Mouse (Mus musculus): Measurements from ENCODE around the gene Wdr64. TPM values are rescaled to one million over a fixed set of nuclear protein-coding genes. Genes with fewer than 3 reads are reported as not detected.
A peak's percentile ranks its signal among the peaks of the same experiment; 100 is the strongest.

Wdr64 gene
- total and polyA plus RNA-seq, 2 experiments from 2014 or later: not detected

DNA sequence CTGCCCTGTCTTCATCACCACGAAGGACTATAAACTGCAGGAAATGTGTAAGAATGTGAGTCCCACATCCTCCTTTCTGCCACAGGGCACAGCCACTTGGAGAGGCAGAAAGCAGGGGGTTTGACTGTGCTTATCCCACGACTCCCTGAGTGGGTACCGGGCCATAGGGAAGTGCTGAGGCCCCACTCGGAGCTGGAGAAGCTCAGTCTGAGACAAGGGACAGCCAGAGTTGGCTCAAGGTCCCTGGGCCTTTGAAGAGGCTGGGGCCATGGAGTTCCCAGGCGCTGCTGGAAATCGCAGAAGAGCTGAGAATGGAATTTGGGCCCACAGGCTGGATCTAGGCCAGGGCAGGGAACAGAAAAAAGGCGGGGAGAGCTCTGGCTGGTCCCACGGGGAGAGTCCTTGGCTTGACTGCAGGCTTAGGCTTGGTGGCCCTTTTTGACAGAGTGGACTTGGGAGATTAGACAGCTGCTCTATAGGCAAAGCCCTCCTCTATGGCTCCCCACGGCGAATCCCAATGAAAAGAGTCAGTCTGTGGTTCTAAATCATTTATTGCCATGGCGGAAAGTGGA is 14.0 kb downstream of the Wdr64 start:
- no peak overlapping the region for H3K4me3 ChIP-seq (ENCODE audit: low read length)
- ATAC-seq (no peak), DNase-seq (ENCODE audit: low spot score) (no peak)
- H3K4me2 ChIP-seq (ENCODE audit: low read depth, low read length): no peak overlapping the region
- no peaks in the 10 kb centered on the region for H3K36me3 ChIP-seq (ENCODE audit: insufficient read depth, low read length)
- TF ChIP-seq CTCF (IDR thresholded peaks at IDR 0.05; ENCODE audit: low read depth): no peak
- H3K27me3 ChIP-seq (ENCODE audit: insufficient read depth, low read length): no peaks in the 10 kb centered on the region
- no peaks in the 10 kb centered on the region for H3K9me3 ChIP-seq (ENCODE audit: low read length)
- WGBS: 68% methylated on average over 11 of the region's 11 CpGs
- no peaks in the 10 kb centered on the region for H3K4me1 ChIP-seq (ENCODE audit: insufficient read depth, low read length)
- no peak overlapping the region for H3K27ac ChIP-seq
- H3K9ac ChIP-seq (replicated peaks; ENCODE audit: low read length): no peak overlapping the region

DNA sequence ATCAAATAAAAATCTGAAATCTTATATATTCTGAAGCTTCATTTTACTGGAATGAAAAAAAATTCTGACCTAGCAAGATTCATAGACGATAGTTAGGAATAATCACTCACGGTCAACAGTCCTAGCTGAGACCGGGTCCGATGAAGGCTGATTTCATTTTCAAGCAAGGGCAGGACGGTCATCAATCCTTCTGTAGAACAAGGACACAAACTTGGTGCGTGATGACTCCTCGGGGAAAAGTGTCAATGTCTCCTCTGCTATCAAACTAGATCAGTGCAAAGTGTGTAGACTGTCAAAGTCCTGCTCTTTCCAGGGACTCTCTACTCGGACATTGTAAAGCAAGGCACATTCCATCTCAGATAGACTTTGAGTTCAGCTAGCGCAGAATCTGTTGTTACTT is 18.4 kb downstream of the Wdr64 start:
- Histone ChIP-seq H3K27ac (no peak overlapping the region), H3K36me3 (ENCODE audit: insufficient read depth, low read length) (no peaks in the 10 kb centered on the region), H3K4me2 (ENCODE audit: low read depth, low read length) (no peak overlapping the region), H3K27me3 (ENCODE audit: insufficient read depth, low read length) (no peaks in the 10 kb centered on the region), H3K4me1 (ENCODE audit: insufficient read depth, low read length) (no peaks in the 10 kb centered on the region), H3K4me3 (ENCODE audit: low read length) (no peak overlapping the region), H3K9ac (replicated peaks; ENCODE audit: low read length) (no peak overlapping the region), H3K9me3 (ENCODE audit: low read length) (no peaks in the 10 kb centered on the region)
- DNase-seq (ENCODE audit: low spot score) (no peak), ATAC-seq (no peak)
- WGBS: 95% methylated on average over 9 of the region's 9 CpGs
- TF ChIP-seq CTCF (IDR thresholded peaks at IDR 0.05; ENCODE audit: low read depth): no peak

DNA sequence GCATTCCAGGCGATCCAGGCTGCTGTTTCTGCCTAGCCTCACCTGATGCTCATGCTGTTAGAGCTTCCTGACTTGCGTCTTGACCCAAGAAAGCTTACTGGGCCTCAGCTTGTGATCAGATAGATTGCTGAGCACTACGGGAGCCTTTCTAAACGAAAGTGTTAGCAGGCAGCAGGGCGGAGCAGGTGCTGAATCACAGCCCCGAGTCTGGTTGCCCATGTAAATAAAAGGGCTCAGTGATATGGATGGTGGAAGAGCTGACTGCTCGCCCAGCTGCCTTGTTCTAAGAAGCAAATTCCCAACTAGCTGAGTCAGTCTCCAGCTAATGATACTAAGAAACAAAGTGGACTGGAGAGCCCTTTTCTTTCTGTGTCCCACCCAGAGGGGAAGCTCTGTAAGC is 27.4 kb downstream of the Wdr64 start:
- 43% methylated on average over 7 of the region's 7 CpGs for WGBS
- Histone ChIP-seq H3K4me3 (ENCODE audit: low read length) (no peak overlapping the region), H3K27ac (no peak overlapping the region), H3K36me3 (ENCODE audit: insufficient read depth, low read length) (no peaks in the 10 kb centered on the region), H3K27me3 (ENCODE audit: insufficient read depth, low read length) (no peaks in the 10 kb centered on the region), H3K4me2 (ENCODE audit: low read depth, low read length) (no peak overlapping the region), H3K9ac (replicated peaks; ENCODE audit: low read length) (no peak overlapping the region), H3K4me1 (ENCODE audit: insufficient read depth, low read length) (0 out of 2 replicates have a peak, but pooled peaks cover 6% of the 10 kb centered on the region), H3K9me3 (ENCODE audit: low read length) (no peaks in the 10 kb centered on the region)
- no peak for TF ChIP-seq CTCF (IDR thresholded peaks at IDR 0.05; ENCODE audit: low read depth)
- no peak for ATAC-seq
- DNase-seq (ENCODE audit: low spot score): no peak

DNA sequence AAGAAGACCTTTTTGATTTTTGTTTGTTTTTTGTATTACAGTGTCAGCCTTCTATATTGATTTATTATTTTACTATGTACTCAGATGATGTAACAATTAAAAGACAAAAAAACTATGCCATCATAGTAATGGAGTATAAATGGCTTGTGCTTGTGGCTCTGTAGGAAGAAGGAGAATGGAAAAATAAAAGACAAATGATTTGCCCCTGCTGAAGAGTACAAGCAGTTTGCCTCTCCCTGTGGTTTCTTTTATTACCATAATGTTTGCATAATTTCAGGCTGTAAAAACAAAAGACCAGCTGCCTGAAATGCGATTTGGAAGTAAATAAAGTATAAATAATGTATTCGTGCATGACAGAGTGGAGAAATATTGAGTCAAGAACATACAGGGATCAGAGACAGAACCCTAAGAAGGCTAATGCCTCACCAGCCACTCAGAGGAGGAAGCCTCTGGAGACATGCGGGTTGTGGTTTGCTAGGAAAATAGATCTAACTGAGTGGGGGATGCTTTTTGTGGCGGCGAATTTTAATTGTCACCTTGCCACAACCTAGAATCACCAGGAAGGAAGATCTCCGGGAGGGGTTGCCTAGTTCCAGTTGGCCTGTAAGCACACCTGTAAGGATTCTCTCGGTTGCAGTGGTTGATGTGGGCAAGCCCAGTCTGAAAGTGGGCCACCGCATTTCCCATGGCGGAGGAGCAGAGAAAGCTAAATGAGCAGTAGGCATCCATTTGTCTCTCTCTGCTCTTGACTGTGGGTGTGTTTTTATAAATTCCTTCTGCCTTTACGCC is 56.4 kb downstream of the Wdr64 start:
- no peak for TF ChIP-seq CTCF (IDR thresholded peaks at IDR 0.05; ENCODE audit: low read depth)

DNA sequence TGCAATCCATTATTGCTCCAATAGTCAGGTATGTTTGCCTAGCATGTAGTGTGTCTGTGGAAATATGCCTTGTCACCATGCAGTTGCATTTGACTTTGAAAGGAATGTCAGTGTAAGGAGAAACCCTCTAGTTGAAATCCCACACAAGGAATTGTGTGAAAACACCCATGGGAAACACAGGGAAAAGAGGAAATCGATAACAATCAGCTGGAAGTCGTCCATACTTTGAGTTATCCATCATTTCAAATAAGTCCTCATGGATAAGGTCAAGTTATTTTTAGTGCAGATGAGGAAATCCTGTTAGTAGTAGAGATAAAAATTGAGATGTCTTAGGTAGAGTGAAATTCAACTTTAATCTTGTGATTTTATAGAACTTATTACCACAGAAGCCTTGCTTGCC is 96.3 kb downstream of the Wdr64 start:
- TF ChIP-seq CTCF (IDR thresholded peaks at IDR 0.05; ENCODE audit: low read depth): no peak
- Histone ChIP-seq H3K9me3 (ENCODE audit: low read length) (no peaks in the 10 kb centered on the region), H3K4me3 (ENCODE audit: low read length) (no peak overlapping the region), H3K27ac (no peak overlapping the region), H3K4me1 (ENCODE audit: insufficient read depth, low read length) (no peaks in the 10 kb centered on the region), H3K36me3 (ENCODE audit: insufficient read depth, low read length) (no peaks in the 10 kb centered on the region), H3K4me2 (ENCODE audit: low read depth, low read length) (no peak overlapping the region), H3K9ac (replicated peaks; ENCODE audit: low read length) (no peak overlapping the region), H3K27me3 (ENCODE audit: insufficient read depth, low read length) (no peaks in the 10 kb centered on the region)
- WGBS: 86% methylated on average over 2 of the region's 2 CpGs
- ATAC-seq (no peak), DNase-seq (ENCODE audit: low spot score) (no peak)

More for the DNA sequence above, 56.4 kb downstream of the Wdr64 start:
- no peak overlapping the region for H3K9ac ChIP-seq (replicated peaks; ENCODE audit: low read length)
- no peaks in the 10 kb centered on the region for H3K27me3 ChIP-seq (ENCODE audit: insufficient read depth, low read length)
- H3K4me1 ChIP-seq (ENCODE audit: insufficient read depth, low read length): no peaks in the 10 kb centered on the region
- no peak for ATAC-seq
- no peaks in the 10 kb centered on the region for H3K9me3 ChIP-seq (ENCODE audit: low read length)
- H3K27ac ChIP-seq: no peak overlapping the region
- H3K4me2 ChIP-seq (ENCODE audit: low read depth, low read length): no peak overlapping the region
- 70% methylated on average over 10 of the region's 10 CpGs for WGBS
- no peak overlapping the region for H3K4me3 ChIP-seq (ENCODE audit: low read length)
- peak; percentile 6 for DNase-seq (ENCODE audit: low spot score)
- H3K36me3 ChIP-seq (ENCODE audit: insufficient read depth, low read length): no peaks in the 10 kb centered on the region

DNA sequence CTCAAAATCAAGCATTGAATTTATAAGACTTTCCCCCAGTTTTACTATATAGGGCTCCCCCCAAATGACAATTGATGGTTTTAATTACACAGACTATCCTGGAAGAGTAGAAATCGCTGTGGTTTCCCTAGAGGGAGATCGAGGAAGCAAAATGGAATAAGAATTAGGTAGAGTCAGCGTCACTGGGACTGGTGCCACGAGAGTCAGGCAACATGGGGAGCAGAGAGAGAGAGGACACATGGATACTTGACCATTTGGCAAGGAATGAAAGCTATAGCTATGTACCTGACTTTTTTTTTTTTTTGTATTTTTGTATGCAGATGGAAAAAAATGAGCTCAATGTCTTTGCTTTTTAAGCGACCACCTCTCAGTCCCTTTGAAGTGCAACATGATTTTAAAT is 110.0 kb downstream of the Wdr64 start:
- H3K9ac ChIP-seq (replicated peaks; ENCODE audit: low read length): no peak overlapping the region
- ATAC-seq (no peak), DNase-seq (ENCODE audit: low spot score) (no peak)
- TF ChIP-seq CTCF (IDR thresholded peaks at IDR 0.05; ENCODE audit: low read depth): no peak
- no peak overlapping the region for H3K4me3 ChIP-seq (ENCODE audit: low read length)
- H3K27ac ChIP-seq: no peak overlapping the region
- H3K4me2 ChIP-seq (ENCODE audit: low read depth, low read length): no peak overlapping the region
- no peaks in the 10 kb centered on the region for H3K36me3 ChIP-seq (ENCODE audit: insufficient read depth, low read length)
- no peaks in the 10 kb centered on the region for H3K9me3 ChIP-seq (ENCODE audit: low read length)
- no peaks in the 10 kb centered on the region for H3K27me3 ChIP-seq (ENCODE audit: insufficient read depth, low read length)
- 54% methylated on average over 5 of the region's 5 CpGs for WGBS
- no peaks in the 10 kb centered on the region for H3K4me1 ChIP-seq (ENCODE audit: insufficient read depth, low read length)

DNA sequence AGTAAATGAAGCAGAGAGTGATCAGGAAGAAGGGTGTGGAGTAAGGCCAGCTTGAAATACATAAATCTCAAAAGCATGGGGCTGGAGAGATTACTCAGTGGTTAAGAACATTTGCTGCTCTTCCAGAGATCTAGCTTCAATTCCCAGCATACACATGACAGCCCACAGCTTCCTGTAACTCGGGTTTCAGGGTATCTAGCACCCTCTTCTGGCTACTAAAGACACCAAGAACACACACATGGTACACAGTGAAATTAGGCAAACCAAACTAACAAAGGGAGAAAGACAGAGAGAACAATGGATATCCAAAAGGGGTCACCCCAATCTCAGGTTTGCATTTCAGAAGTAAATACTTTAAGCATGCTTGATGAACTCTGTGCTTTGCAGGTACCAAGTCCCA is 113.2 kb downstream of the Wdr64 start:
- no peak overlapping the region for H3K9ac ChIP-seq (replicated peaks; ENCODE audit: low read length)
- no peak for DNase-seq (ENCODE audit: low spot score)

More for the DNA sequence above, 113.2 kb downstream of the Wdr64 start:
- WGBS: 24% methylated on average over 1 of the region's 1 CpGs
- ATAC-seq: no peak
- Histone ChIP-seq H3K27me3 (ENCODE audit: insufficient read depth, low read length) (no peaks in the 10 kb centered on the region), H3K4me3 (ENCODE audit: low read length) (no peak overlapping the region), H3K36me3 (ENCODE audit: insufficient read depth, low read length) (no peaks in the 10 kb centered on the region), H3K4me2 (ENCODE audit: low read depth, low read length) (no peak overlapping the region), H3K4me1 (ENCODE audit: insufficient read depth, low read length) (no peaks in the 10 kb centered on the region), H3K9me3 (ENCODE audit: low read length) (no peaks in the 10 kb centered on the region), H3K27ac (no peak overlapping the region)
- no peak for TF ChIP-seq CTCF (IDR thresholded peaks at IDR 0.05; ENCODE audit: low read depth)
